Comparison of ENCODE assay signal across 28 mouse cellular contexts in genomic region chr13:42070236-42070635, GRCm38 (mm10). TPM values are rescaled to one million over a fixed set of nuclear protein-coding genes. Genes with fewer than 3 reads are reported as not detected.
DNase-seq lines count a peak whose midpoint lies in the region; ATAC-seq and TF ChIP-seq lines count a peak whose summit lies in the region.
"Had no signal": no experiment of that assay in that cellular context is flagged by ENCODE, and none has a peak within 500 bp of the region (broad histone marks: within the 10 kb centered on the region; RNA-seq: fewer than 3 reads in every experiment).

No protein-coding gene starts in this region.

- H3K27ac ChIP-seq in hindbrain, embryonic 12.5 days = peak overlapping the region; percentile 44; the same call in 1 of the 2 replicates
- no peak overlapping the region for H3K27ac ChIP-seq in hindbrain, postnatal 0 days
- H3K27ac ChIP-seq: hindbrain, embryonic 15.5 days; intestine, embryonic 15.5 days; limb, embryonic 15.5 days; midbrain, embryonic 12.5 days; neural tube, embryonic 12.5 days; stomach, embryonic 15.5 days had no signal

- no peaks in the 10 kb centered on the region for H3K9me3 ChIP-seq in hindbrain, embryonic 12.5 days (replicated peaks)
- no peaks in the 10 kb centered on the region for H3K9me3 ChIP-seq in hindbrain, postnatal 0 days (ENCODE audit: low read length)
- no peaks in the 10 kb centered on the region for H3K9me3 ChIP-seq in megakaryocyte, embryonic 14.5 days
- H3K9me3 ChIP-seq: hindbrain, embryonic 15.5 days; intestine, embryonic 15.5 days; limb, embryonic 15.5 days; midbrain, embryonic 12.5 days; neural tube, embryonic 12.5 days; stomach, embryonic 15.5 days had no signal

- peaks cover 6% of the 10 kb centered on the region; the same call in 1 of the 2 replicates for H3K36me3 ChIP-seq in hindbrain, embryonic 12.5 days
- peaks cover 6% of the 10 kb centered on the region; the same call in 1 of the 2 replicates for H3K36me3 ChIP-seq in hindbrain, postnatal 0 days (ENCODE audit: insufficient read depth, low read length)
- peaks cover 77% of the 10 kb centered on the region for H3K36me3 ChIP-seq in megakaryocyte, embryonic 14.5 days (replicated peaks; ENCODE audit: low read length)
- H3K36me3 ChIP-seq: hindbrain, embryonic 15.5 days; intestine, embryonic 15.5 days; stomach, embryonic 15.5 days had no signal

- no peaks in the 10 kb centered on the region for H3K27me3 ChIP-seq in hindbrain, embryonic 12.5 days
- no peaks in the 10 kb centered on the region for H3K27me3 ChIP-seq in hindbrain, postnatal 0 days (ENCODE audit: insufficient read depth, low read length)
- no peaks in the 10 kb centered on the region for H3K27me3 ChIP-seq in megakaryocyte, embryonic 14.5 days (replicated peaks)
- H3K27me3 ChIP-seq: hindbrain, embryonic 15.5 days; intestine, embryonic 15.5 days; limb, embryonic 15.5 days; midbrain, embryonic 12.5 days; neural tube, embryonic 12.5 days; stomach, embryonic 15.5 days had no signal

- H3K4me3 ChIP-seq in hindbrain, embryonic 12.5 days = no peak overlapping the region
- no peak overlapping the region for H3K4me3 ChIP-seq in hindbrain, postnatal 0 days (ENCODE audit: low read length)
- peak overlapping the region; percentile 72 for H3K4me3 ChIP-seq in megakaryocyte, embryonic 14.5 days (replicated peaks)
- H3K4me3 ChIP-seq: erythroblast, embryonic 14.5 days; hindbrain, embryonic 15.5 days; intestine, embryonic 15.5 days; limb, embryonic 15.5 days; midbrain, embryonic 12.5 days; neural tube, embryonic 12.5 days; stomach, embryonic 15.5 days had no signal

- H3K4me1 ChIP-seq in hindbrain, embryonic 12.5 days = no peaks in the 10 kb centered on the region
- peaks cover 4% of the 10 kb centered on the region; the same call in 1 of the 2 replicates for H3K4me1 ChIP-seq in hindbrain, postnatal 0 days (ENCODE audit: insufficient read depth, low read length)
- H3K4me1 ChIP-seq in megakaryocyte, embryonic 14.5 days = peaks cover 100% of the 10 kb centered on the region
- H3K4me1 ChIP-seq: intestine, embryonic 15.5 days; stomach, embryonic 15.5 days had no signal

- ATAC-seq in hindbrain, embryonic 12.5 days (ENCODE audit: low FRiP score) = no peak
- ATAC-seq in hindbrain, postnatal 0 days = no peak
- no peak for ATAC-seq in megakaryocyte, adult 5-6 weeks (ENCODE audit: poor library complexity, severe bottlenecking)
- ATAC-seq in megakaryocyte-erythroid progenitor cell, adult 5-6 weeks (replicated peaks; ENCODE audit: low FRiP score, low TSS enrichment, poor library complexity, severe bottlenecking) = peak; percentile 40; the same call in 1 of the 2 replicates
- ATAC-seq: activated CD4-positive, CD25-positive, alpha-beta regulatory T cell, adult 4 months; forebrain, embryonic 16.5 days; intestine, embryonic 15.5 days; liver, postnatal 0 days had no signal

- WGBS in hindbrain, embryonic 12.5 days = 69% methylated on average over 4 of the region's 4 CpGs
- 59% methylated on average over 4 of the region's 4 CpGs for whole genome bisulfite sequencing in hindbrain, postnatal 0 days

- H3K9ac ChIP-seq in hindbrain, embryonic 12.5 days = no peak overlapping the region
- H3K9ac ChIP-seq in hindbrain, postnatal 0 days (replicated peaks; ENCODE audit: low read length) = no peak overlapping the region
- H3K9ac ChIP-seq: hindbrain, embryonic 15.5 days; intestine, embryonic 15.5 days; limb, embryonic 15.5 days; liver, postnatal 0 days; midbrain, embryonic 12.5 days; neural tube, embryonic 12.5 days; stomach, embryonic 15.5 days had no signal

- no peak overlapping the region for H3K4me2 ChIP-seq in hindbrain, embryonic 12.5 days (replicated peaks)
- no peak overlapping the region for H3K4me2 ChIP-seq in hindbrain, postnatal 0 days (ENCODE audit: low read depth, low read length)
- H3K4me2 ChIP-seq: heart, embryonic 11.5 days; hindbrain, embryonic 15.5 days; intestine, embryonic 15.5 days; limb, embryonic 15.5 days; midbrain, embryonic 12.5 days; neural tube, embryonic 12.5 days; stomach, embryonic 15.5 days had no signal

- no peak for DNase-seq in hindbrain, postnatal 0 days (ENCODE audit: low spot score)
- peak; percentile 52 for DNase-seq in Muller cell, postnatal 12 days (ENCODE audit: inconsistent ontology term)
- DNase-seq in frontal cortex, postnatal 25 days (ENCODE audit: low spot score in 2 of 2) = no peak
- DNase-seq: adrenal gland, adult 2 months; adrenal gland, postnatal 36 days; cerebellum, adult 2 months; cerebellum, postnatal 14 days; gastrocnemius, postnatal 10 days; heart, postnatal 4 days; kidney, adult 2 months; kidney, postnatal 4 days; liver, postnatal 0 days; lung, postnatal 36 days; right cerebral cortex, postnatal 14 days had no signal

- TF ChIP-seq CTCF in hindbrain, postnatal 0 days (IDR thresholded peaks at IDR 0.05; ENCODE audit: low read depth) = no peak

RNA-seq across cellular contexts. Expression of gene Hivep1, which starts 18.4 kb away (rescaled TPM):
- polyA plus RNA-seq in hindbrain, embryonic 12.5 days (2016; fragmentation: Nextera tagmentation; extraction: Ambion mirVana) = 19.0 TPM in 2 replicates
- total RNA-seq in hindbrain, postnatal 0 days (2014; rRNA removed) = 36.9 and 41.5 TPM in 2 replicates
- 20.1 and 20.3 TPM in 2 replicates for polyA plus RNA-seq in hindbrain, postnatal 0 days (2015; fragmentation: Nextera tagmentation; extraction: Ambion mirVana)
- 38.2 and 122 TPM in 2 replicates for polyA plus RNA-seq in megakaryocyte, embryonic 14.5 days (2012; ENCODE audit: insufficient read depth, low replicate concordance)
- 35.4 and 50.6 TPM in 2 replicates for total RNA-seq in megakaryocyte, adult 5-6 weeks (2015)
- total RNA-seq in megakaryocyte, adult 5-6 weeks (2017) = 8.0 and 16.3 TPM in 2 replicates
- total RNA-seq in megakaryocyte-erythroid progenitor cell, adult 5-6 weeks (2014; fragmentation: Nextera tagmentation) = 38.6 and 51.5 TPM in 2 replicates
- 12.3 and 27.0 TPM in 2 replicates for total RNA-seq in megakaryocyte-erythroid progenitor cell, adult 5-6 weeks (2017)
